Mouse (Mus musculus) CD4-positive, CD25-positive, alpha-beta regulatory T cell, adult 2 months (primary cell): Measurements from ENCODE around the gene Grwd1.
A peak's percentile ranks its signal among the peaks of the same experiment; 100 is the strongest.

ENCODE experiments used
- DNase-seq: peaks from one replicate; pipeline ENCODE4 v3.0.0-alpha.2; 2012; ENCODE audit warnings: low read depth, low spot score

Gene Grwd1

DNA sequence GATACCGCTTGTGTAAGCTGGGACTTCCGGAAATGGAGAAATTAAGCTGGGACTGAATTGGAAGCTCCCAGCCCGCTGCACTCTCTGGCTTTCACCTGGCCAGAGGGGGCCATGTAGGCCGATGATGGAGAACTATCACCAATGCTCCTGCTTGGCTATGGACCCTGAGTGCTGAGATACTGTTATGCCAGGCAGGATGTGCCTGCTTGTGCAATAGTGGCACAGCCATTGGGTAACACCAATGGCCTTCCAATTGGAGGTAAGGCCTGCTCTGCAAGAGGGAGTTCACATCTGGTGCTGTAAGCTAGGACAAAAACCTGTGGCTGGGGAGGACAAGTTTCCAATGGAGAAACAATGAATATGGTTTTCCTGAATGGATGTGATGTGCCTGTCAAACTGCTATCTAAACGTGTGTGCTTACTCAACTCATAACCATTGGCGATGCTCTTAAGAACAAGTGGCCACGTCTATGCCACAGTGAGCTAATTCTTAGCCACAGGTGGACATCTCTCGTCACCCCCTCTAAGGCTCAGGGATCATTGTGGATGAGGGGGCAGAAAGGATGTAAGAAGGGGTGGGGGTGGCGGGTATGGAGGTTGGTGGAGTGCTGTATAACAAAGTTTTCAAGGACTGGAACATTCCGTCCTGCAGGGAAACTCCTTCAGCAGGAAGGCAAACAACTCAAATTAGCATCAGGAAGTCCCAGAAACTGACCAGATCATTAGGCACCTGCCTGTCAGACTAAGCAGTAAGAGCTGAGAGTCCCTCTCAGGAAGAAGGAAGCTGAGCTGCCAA lies 12.4 kb upstream of the Grwd1 start:
- DNase-seq, result no peak

GRCm38 (mm10) chr7:45833924-45834323 lies 3.2 kb upstream of the Grwd1 start:
- DNase-seq, result no peak

- peak; percentile 34 for DNase-seq
Measured at GRCm38 (mm10) chr7:45833148-45833790, 2.5 kb upstream of the Grwd1 start.

- no peak for DNase-seq
Measured at GRCm38 (mm10) chr7:45832428-45832827, 1.7 kb upstream of the Grwd1 start.

GRCm38 (mm10) chr7:45831128-45831525 lies 383 bp upstream of the Grwd1 start:
- no peak for DNase-seq

DNA sequence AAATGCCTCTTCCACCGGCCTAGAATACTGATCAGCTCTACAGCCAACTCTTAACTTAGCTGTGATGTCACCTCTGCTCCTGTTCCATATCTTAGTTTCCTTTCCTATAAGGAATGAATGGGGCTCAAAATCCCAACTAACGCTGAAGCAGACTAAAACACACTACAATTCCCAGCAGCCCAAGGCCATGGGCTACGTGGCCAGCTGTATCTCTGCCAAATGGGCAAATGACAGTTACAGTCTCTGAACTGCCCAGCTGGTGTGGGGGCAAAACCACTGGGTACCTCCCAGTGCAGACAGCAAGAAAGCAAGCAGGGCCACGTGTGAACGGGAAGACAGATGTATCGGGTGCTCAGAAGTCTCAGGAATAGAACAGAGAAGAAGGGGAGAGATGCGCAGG lies 4.1 kb downstream of the Grwd1 start:
- no peak for DNase-seq

GRCm38 (mm10) chr7:45824598-45824997 lies 6.1 kb downstream of the Grwd1 start, which contains the start of gene Kcnj14:
Gene Kcnj14, minus strand, starts transcription at chr7:45824782.
- DNase-seq, result no peak

DNA sequence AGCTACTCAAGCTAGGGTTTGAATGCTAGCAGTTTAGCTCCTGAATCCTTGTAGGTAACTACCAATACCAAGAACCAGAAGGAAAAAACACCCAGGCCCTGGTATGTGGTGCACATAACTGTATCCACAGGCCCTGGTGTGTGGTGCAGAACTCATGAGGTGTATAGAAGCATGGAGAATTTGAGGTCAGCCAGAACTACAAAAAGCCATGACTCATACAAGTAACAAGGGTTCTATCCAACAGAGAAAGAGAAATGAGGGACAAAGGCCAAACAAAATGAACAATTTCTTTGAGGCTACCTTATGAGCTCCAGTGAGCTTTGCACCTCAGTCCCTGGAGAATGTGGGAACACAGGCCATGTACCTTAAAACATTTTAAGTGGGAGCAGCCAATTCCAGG lies 9.8 kb downstream of the Grwd1 start:
- no peak for DNase-seq

GRCm38 (mm10) chr7:45819843-45820242 lies 10.9 kb downstream of the Grwd1 start:
- DNase-seq, result no peak

DNA sequence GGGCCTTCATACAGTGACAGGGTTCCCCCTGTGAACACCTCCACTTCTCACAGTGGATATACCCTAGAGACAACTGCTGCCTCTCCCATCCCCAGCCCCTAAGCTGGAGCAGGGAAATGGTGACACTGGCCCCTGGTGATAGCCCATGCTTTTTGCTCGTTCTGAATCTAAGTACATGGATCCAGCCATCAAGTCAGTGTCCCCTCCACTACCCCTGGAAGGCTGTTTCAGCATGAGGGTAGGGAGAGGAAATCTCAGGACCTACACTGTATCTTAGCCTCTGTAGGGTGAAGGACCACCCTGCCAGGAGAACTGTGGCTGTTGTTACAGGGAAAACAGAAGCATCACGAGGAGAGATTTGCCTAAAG lies 14.8 kb downstream of the Grwd1 start:
- no peak for DNase-seq

DNA sequence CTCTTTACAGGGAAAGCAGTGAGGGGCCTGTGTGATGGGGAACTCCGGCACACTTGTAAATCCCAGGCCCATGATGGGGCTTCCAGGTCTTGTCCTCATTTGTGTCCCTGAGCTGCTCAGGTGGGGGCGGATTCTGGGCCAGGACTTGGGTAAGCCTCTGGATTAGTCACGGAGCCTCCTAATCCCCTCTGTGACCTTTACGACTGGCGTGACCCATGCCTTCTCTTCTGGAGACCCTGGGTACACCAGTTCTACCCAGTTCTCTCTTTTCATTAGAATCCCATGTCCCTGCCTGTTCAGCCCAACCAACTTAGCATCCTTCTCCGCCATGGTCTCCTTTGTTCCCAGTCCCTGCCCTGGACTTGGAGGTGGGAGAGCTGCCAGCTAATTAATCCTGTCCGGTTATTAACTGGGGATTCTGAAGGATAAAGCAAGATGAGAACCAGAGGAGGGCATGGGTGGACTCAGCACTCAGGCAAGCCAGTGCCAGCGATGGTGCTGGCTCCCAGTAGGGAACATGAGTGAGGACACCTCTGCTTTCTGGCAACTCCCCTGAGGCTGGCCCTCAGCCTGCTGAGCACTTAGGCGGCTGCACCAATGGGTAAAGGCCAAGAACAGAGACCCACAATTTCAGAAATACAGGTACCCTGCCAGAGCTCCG lies 15.3 kb downstream of the Grwd1 start:
- DNase-seq, result no peak

DNA sequence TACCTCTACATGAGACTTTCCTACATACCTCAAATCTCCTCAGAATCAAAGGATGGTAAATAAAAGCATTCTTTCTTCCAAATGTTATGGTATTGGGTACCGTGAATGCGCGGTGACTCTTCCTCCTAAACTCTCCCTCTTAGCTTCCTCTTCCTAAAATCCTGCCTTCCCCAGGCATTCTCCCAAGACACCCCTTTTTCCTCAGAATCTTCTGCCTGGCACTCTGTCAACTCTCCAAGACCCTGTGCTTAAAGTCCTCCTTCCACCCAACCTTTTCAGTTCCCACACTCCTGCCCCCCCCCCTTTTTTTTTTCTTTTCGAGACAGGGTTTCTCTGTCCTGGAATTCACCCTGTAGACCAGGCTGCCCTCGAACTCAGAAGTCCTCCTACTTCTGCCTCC lies 15.9 kb downstream of the Grwd1 start:
- no peak for DNase-seq

DNA sequence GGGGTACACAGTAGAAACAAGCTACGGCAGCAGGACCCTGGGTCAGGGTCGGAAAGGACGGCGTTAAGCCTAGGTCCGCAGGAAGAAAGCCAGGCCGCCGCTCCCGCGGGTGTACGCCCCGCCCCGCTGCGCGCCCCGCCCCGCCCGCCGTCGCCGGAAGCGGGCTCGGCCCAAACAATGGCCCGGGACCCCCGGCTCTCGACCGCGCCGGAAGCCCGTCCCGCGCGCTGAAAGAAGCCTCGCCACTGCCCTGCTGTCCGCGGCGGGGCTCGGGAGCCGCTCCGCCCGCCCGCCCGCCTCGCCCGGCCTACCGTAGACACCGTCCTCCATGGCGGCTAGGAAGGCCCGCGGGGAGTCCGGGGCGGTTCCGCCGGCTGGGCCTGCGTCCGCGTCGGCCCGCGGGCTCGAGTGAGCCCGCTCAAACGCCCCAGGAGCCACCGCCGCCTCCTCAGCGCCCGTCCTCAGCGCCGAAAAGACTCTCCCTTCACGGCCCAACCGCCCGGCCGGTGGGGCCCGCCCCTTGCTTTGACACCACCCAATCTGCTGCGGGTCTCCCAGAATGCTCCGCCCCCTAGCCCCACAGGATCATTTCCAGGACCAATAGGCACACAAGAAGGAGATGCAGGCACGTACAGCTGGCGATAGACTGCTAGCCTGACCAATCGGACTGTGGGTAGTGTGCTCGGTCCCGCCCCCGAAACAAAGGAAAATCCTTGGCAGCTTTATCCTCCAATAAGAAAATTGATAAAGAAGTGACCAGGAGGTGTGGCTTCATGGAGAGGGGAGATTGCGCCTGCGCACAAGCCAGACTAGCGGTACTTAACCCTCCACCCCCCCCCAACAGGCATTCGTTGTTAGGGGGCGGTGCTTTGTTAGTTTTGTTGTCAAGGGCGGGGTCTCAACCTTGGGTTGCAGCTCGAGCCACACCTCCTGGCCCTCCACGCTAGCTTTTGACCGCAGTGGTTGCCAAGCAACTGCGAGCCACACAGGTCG lies 16.7 kb downstream of the Grwd1 start, which contains the start of gene Cyth2:
Cyth2 (minus strand) TSS at position 795 of the 993 bp plus-strand sequence.
- DNase-seq, result peak; percentile 99

DNA sequence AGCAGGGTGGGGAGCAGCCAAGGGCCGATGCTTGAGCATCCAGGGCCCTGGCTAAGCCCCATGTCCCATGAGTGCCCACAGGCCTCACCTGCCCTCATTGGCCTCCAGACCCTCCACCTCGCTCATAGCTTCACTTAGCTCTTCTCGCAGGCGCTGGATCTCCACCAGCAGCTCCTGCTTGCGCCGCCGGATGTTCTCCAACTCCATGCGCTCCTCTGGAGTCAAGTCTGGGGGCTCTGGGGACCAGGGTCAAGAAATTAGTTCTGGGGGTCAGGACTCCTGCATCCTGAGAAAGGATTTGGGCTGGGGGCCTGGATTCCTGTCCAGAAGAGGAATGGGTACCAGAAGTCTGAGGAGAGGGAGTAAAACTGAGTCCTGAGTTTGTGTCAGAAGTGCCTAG lies 17.8 kb downstream of the Grwd1 start:
- no peak for DNase-seq

DNA sequence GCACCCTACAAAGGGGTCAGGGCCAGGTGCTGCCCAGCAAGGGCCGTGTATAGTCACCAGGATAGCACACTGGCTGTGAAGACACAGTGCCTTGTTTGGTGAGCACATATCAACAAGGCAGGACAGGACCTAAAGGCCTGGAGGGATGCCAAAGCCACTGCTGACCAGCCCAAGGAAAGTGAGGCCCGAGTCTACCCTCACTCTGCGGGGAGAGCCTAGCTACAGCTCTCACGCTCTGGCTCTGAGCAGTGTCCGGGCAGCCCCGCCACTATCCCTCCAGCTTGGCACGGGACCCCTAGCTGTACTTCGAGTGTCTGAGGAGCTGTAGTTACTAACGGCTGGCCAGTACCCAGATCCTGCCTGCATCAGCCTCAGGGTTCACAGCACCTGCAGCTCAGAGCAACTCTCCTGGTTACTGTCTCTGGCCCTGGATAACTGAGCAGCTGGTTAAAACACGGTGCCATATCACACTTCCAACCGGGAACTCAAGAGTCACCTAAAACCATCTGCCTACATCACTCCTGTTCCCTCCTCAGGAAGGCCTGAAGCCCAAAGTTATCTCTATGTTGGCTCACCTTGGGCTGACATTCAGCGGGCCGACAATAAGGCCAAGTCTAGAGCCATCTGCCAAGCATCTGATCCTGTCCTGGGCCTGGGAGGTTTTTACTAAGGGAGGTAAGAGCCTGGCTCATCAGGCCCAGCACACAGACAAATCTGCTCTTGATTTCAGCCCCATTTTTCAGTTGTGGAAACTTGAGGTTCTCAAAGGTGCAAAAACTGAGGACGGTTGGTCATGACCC lies 21.3 kb downstream of the Grwd1 start:
- no peak for DNase-seq

- no peak for DNase-seq
Measured at GRCm38 (mm10) chr7:45808471-45808870, 22.3 kb downstream of the Grwd1 start.

DNA sequence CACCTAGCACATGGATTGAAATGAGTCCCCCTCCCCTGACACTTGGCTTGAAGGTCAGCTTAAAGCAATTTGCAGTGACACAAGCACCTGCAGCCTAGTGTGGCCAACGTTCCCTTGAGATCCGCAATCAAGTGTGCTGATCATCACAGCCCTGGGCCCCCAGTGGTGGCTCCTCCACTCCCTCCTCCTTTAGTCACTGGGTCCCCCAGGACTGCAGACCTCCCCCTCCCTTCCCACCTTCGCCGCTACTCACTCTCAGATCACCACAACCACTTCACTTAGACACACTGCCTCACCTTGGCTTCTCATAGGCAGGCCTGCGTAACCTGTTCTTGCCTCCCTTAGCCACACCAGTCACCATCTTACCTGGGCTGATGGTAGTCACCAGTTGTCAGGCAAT lies 24.8 kb downstream of the Grwd1 start:
- no peak for DNase-seq

- no peak for DNase-seq
Measured at GRCm38 (mm10) chr7:45802551-45802950, 28.2 kb downstream of the Grwd1 start.

- DNase-seq, result peak; percentile 97
Measured at GRCm38 (mm10) chr7:45801348-45801747, 29.4 kb downstream of the Grwd1 start.

DNA sequence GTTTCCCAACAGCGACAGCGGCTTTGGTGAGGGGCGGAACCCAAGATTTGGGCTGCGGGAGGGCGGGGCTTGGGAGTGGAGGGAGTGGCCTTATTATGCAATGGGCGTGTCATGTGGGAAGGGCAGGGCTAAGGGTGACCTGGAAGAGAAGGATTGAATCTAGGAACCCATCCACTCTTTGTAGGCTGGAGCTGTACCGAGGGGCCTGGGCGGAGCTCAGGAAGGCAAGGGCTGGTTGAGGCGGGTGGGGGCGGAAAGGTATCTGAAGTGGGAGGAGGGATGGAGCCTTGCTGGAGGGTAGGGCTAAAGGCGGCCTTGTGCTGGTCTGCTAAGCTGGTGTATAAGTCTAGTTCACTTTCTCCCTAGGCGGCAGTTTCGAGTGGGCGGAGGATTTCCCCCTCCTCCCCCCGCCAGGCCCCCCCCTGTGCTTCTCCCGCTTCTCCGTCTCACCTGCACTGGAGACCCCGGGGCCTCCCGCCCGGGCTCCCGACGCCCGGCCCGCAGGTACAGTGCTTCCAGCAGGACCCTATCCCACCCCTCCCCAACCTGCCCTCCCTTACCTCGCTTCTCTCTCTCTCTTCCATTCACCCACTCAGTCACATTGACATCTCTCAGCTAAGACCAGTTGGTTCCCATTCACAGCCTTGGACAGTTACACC lies 30.1 kb downstream of the Grwd1 start:
- DNase-seq, result peak; percentile 84
